Mouse (Mus musculus) embryonic facial prominence, embryonic 10.5 days (tissue): Measurements from ENCODE around the gene Olfr434. TPM values are rescaled to one million over a fixed set of nuclear protein-coding genes. Genes with fewer than 3 reads are reported as not detected.

Experiments used
- DNase-seq: peaks from one replicate; pipeline ENCODE4 v3.0.0-alpha.2; 2017; ENCODE audit warnings: low spot score
- H3K27ac ChIP-seq: fragments of 300-500 bp; sonication (generic); replicated peaks from 2 replicates; pipeline ENCODE4 v1.5.1; 2016; ENCODE audit warnings: mild to moderate bottlenecking
- H3K27me3 ChIP-seq: fragments of 300-500 bp; sonication (generic); replicated peaks from 2 replicates; pipeline ENCODE4 v1.6.1; 2016; ENCODE audit warnings: low read depth, mild to moderate bottlenecking; ENCODE audit not compliant: poor library complexity, severe bottlenecking
- H3K36me3 ChIP-seq: fragments of 300-500 bp; sonication (generic); replicated peaks from 2 replicates; pipeline ENCODE4 v1.6.1; 2016; ENCODE audit warnings: mild to moderate bottlenecking, moderate library complexity
- H3K4me1 ChIP-seq: fragments of 300-500 bp; sonication (generic); 2 replicates; pipeline ENCODE4 v1.6.1; 2016
- H3K4me3 ChIP-seq: fragments of 300-500 bp; sonication (generic); 2 replicates; pipeline ENCODE4 v1.5.1; 2016; ENCODE audit warnings: mild to moderate bottlenecking, moderate library complexity
- H3K9me3 ChIP-seq: fragments of 300-500 bp; sonication (generic); 2 replicates; pipeline ENCODE4 v1.6.1; 2016; ENCODE audit warnings: mild to moderate bottlenecking
- WGBS: fragments of 180-500 bp; shearing (Covaris S2); methylation state at CpG from one replicate; pipeline ENCODE4 v1.1.7; 2016; 5-methylcytosine and 5-hydroxymethylcytosine counted together
- polyA plus RNA-seq: library from polyadenylated mRNA; unstranded; fragments of >200 nt; fragmentation: Nextera tagmentation; extraction: Ambion mirVana; gene quantifications from 2 replicates; pipeline ENCODE4 v1.2.1, GENCODE M21; 2016

The Olfr434 gene
- polyA plus RNA-seq, 1 experiment from 2014 or later, result not detected

DNA sequence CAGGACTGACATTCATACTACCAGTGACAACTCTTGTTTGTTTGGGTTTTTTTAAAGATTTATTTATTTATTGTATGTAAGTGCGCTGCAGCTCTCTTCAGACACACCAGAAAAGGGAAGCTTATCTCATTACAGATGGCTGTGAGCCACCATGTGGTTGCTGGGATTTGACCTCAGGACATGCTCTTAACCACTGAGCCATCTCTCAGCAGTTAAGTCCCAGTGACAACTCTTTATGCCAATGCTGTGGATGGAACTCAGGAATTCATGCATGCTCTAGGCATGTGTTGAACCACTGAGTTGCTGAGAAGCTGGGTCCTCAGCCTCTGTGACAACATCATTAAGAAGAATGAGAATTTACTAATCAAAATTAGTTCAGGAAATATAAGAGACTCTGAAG lies 40.2 kb downstream of the Olfr434 start:
- H3K4me3 ChIP-seq, result no peak overlapping the region
- no peak overlapping the region for H3K27ac ChIP-seq
- no peaks in the 10 kb centered on the region for H3K4me1 ChIP-seq
- H3K27me3 ChIP-seq, result no peaks in the 10 kb centered on the region
- WGBS, result 92% methylated on average over 1 of the region's 1 CpGs
- no peaks in the 10 kb centered on the region for H3K36me3 ChIP-seq
- H3K9me3 ChIP-seq, result no peaks in the 10 kb centered on the region
- no peak for DNase-seq

- Histone ChIP-seq H3K4me1 (no peaks in the 10 kb centered on the region), H3K4me3 (no peak overlapping the region), H3K27me3 (no peaks in the 10 kb centered on the region), H3K36me3 (no peaks in the 10 kb centered on the region), H3K27ac (no peak overlapping the region), H3K9me3 (no peaks in the 10 kb centered on the region)
- 71% methylated on average over 7 of the region's 7 CpGs for WGBS
- DNase-seq, result no peak
Observed at GRCm38 (mm10) chr6:43254193-43254926, 41.5 kb downstream of the Olfr434 start.

- no peak overlapping the region for H3K4me3 ChIP-seq
- no peak for DNase-seq
- no peaks in the 10 kb centered on the region for H3K36me3 ChIP-seq
- H3K4me1 ChIP-seq, result peaks cover 7% of the 10 kb centered on the region
- no peaks in the 10 kb centered on the region for H3K9me3 ChIP-seq
- no peak overlapping the region for H3K27ac ChIP-seq
- H3K27me3 ChIP-seq, result peaks cover 19% of the 10 kb centered on the region
- WGBS, result 63% methylated on average over 2 of the region's 2 CpGs
Observed at GRCm38 (mm10) chr6:43260756-43261155, 47.9 kb downstream of the Olfr434 start.

- peak within 1 kb of the TSS; percentile 86 for H3K27ac ChIP-seq
- H3K4me1 ChIP-seq, result peaks cover 16% of the 10 kb centered on the region
- no peaks in the 10 kb centered on the region for H3K36me3 ChIP-seq
- H3K27me3 ChIP-seq, result peaks cover 39% of the 10 kb centered on the region
- DNase-seq, result peak; percentile 64
- peak within 1 kb of the TSS; percentile 74 for H3K4me3 ChIP-seq
- WGBS, result 1% methylated on average over 48 of the region's 48 CpGs
- H3K9me3 ChIP-seq, result no peaks in the 10 kb centered on the region
Observed at GRCm38 (mm10) chr6:43265363-43266041, 52.7 kb downstream of the Olfr434 start, which contains the start of gene Arhgef5. Gene Arhgef5 (plus strand): TSS chr6:43265582.

- peak; percentile 48 for DNase-seq
- peak overlapping the region; percentile 86; the same call in 1 of the 2 replicates for H3K27ac ChIP-seq
- H3K36me3 ChIP-seq, result no peaks in the 10 kb centered on the region
- no peaks in the 10 kb centered on the region for H3K9me3 ChIP-seq
- peak overlapping the region; percentile 74 for H3K4me3 ChIP-seq
- peaks cover 39% of the 10 kb centered on the region for H3K27me3 ChIP-seq
- peaks cover 16% of the 10 kb centered on the region for H3K4me1 ChIP-seq
- 2% methylated on average over 8 of the region's 8 CpGs for WGBS
Observed at GRCm38 (mm10) chr6:43266356-43266755, 53.5 kb downstream of the Olfr434 start.

Other genes with a start within 250 kb of the Olfr434 start
- not detected in 2 replicates for gene Olfr441, start 106.7 kb upstream of the Olfr434 start, polyA plus RNA-seq
- gene Olfr237-ps1, start 66.5 kb upstream of the Olfr434 start, polyA plus RNA-seq, result not detected in 2 replicates
- not detected in 2 replicates for gene Olfr437, start 49.7 kb upstream of the Olfr434 start, polyA plus RNA-seq
- not detected in 2 replicates for gene Olfr13, start 40.9 kb upstream of the Olfr434 start, polyA plus RNA-seq
- not detected in 2 replicates for gene Olfr435, start 15.9 kb upstream of the Olfr434 start, polyA plus RNA-seq
- gene Olfr47, start 18.5 kb downstream of the Olfr434 start, polyA plus RNA-seq, result not detected in 2 replicates
- gene Arhgef5, start 52.6 kb downstream of the Olfr434 start, polyA plus RNA-seq, result 7.4 and 7.8 TPM in 2 replicates
- gene Nobox, start 96.5 kb downstream of the Olfr434 start, polyA plus RNA-seq, result not detected in 2 replicates